Mouse (Mus musculus): Measurements from ENCODE around the gene Ercc1.

The Ercc1 gene

GRCm38 (mm10) chr7:19344237-19344847 is at the start of gene Ercc1:
Gene Ercc1, plus strand, starts transcription at chr7:19344778.
- no peak for DNase-seq

DNA sequence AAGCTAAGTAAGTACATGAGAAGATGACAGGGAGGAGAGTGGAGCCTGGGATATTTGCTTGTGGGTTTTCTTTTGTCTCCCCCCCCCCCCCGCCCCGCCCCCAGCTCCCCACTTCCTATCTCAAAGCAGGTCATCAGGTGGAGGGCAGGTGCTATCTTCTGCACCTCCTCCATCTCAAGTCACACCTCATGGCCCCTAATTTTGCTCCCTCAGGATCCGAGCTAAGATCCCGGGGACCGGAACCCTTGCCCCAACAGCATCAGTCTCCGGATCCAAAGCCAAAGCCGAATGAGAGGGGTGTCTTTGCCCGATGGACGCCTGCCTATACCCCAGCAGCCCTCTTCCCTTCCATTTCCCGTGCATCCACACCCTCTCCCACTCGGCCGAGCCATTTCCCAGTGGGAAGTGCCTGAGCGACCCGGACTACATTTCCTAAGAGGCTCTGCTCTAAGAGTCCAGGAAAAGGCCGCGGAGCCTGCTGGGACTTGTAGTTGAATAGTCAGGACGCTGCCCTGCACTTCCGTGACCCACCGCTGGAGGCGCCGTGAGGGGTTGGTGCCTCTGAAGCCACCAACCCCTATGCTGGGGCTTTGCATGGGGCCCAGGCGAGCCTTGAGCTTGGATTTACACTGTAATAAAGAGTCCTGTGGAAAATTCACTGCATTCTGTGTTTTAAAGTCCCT is 48.9 kb upstream of the Ercc1 start:
- peak; percentile 96 for DNase-seq

GRCm38 (mm10) chr7:19297034-19297433 is 47.5 kb upstream of the Ercc1 start:
- no peak for DNase-seq

DNA sequence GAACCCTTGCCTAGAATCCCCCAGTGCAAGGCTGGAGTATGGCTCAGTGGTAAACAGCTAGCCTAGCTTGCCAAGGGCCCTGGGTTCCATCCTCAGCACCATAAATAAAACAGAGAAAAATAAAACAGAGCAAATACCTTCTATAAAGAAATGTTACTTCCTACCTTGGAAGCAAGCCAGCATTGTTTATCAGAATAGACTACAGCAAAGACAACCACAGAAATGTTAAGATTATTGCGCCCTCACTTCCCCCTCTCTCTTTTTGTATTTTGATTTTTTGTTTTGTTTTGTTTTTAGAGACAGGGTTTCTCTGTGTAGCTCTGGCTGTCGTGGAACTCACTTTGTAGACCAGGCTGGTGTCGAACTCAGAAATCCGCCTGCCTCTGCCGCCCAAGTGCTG is 46.8 kb upstream of the Ercc1 start:
- DNase-seq: no peak

DNA sequence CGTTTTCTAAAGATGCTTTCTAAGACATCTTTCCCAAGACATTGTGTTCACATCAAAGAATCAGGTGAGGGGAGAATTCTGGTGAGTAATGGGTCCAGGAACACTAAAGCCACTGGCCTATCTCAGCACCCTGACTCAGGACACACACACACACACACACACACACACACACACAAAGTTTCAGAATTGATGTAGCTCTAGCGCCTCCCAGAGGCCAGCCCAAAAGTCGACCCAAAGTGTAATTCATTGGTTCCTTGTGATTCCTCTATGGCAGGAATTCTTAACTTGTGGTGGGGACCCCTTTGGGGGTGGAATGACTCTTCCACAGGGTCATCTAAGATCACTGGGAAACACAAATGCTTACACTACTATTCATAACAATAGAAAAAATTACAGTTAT is 45.4 kb upstream of the Ercc1 start:
- peak; percentile 68 for DNase-seq

DNA sequence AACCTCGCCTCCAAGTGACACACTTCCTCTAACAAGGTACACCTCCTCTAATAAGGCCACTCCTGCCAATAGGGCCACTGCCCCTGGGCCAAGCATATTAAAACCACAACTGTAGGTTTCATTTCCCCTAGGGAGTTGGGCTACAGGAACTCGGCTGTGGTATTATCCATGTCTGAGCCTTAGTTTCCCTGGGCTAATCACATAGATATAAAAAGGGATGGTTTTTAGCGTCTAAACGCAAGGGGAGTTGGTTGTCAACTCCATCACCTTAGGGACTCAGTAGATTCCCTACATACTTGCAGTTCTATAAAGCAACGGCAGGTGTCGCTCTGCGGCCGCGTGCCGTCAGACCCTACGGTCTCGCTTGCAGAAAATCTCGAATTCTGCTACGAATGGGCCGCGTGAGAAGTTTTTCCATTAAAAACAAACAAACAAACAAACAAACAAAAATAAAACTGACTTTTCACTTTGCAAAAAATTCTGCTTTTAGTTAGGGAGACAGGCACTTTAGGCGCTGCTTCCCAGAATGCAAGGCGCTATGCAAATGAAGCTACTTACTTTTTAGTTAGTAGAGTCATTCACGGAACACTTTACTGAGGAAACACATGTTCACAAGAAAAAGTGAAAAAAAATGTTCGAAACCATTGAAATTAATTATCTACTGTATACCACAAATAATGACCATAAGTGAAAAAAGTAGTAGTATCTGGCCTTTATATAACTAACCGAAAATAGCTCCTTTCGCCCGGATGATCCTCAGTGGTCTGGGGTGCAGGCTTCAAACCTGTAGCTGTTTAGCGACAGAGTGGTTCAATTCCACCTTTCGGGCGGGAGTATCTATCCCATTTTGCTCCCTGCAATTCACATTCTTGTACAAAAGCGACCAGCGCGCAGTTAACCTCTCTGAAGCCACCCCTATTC is 43.8 kb upstream of the Ercc1 start:
- DNase-seq: peak; percentile 85

- no peak for DNase-seq
These were observed 42.9 kb upstream of the Ercc1 start for GRCm38 (mm10) chr7:19301461-19302263.

- no peak for DNase-seq
These were observed 42.1 kb upstream of the Ercc1 start for GRCm38 (mm10) chr7:19302264-19303045.

DNA sequence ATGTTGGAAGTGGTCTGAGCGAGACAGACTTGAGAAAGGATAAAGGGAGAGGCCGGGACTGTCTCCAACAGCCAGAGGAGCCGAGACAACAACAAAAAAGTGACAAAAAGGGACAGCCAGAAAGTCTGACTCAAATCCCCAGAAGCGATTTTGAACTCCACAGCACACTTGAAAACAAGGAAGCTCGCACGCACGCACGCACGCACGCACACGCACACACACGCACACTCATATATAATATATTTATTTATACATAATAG is 41.6 kb upstream of the Ercc1 start:
- DNase-seq: no peak

- DNase-seq: peak; percentile 85
These were observed 40.8 kb upstream of the Ercc1 start for GRCm38 (mm10) chr7:19303770-19304169.

DNA sequence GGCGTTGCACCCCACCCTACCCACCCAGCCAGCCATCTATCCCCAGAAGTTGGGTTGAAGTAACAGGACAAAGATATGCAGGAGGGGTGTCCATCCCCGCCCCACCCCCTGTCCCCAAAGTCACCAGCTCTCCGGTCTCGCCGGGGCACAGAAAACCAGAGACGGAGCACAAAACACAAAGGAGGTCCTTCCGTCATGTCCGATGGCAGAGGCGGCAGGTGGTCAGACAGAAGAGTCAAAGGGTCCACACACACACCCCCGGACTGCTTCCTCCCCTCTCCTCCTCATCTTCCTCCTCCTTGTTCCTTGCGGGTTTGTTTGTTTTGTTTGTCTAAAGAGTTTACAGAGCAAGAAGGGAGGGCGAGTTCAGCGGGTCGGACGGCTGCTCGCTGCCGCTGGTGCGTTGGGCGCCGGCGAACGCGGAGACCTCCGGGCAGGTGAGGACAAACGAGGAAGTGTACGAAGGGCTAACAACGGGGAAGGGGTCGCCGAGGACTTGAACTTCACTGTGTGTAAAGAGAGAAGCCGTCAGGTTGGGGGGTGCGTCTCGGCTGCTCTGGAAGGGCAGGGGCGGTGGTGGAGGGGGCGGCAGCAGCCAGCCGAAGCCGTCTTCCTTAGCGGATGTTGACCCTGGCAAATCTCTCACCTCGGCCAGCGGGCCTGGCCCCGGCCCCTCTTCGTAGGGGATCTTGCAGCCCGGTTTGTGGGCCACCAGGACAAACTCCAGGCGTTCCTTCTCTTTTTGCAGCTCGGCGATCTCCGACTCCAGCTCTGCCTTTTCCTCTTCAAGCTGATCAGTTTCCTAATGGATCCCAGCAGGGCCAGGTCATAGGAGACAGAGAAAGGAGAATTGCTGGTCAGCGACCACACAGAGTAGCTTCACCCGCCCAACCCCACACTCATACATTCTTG is 39.8 kb upstream of the Ercc1 start:
- peak; percentile 18 for DNase-seq

GRCm38 (mm10) chr7:19305413-19305735 is 39.2 kb upstream of the Ercc1 start:
- DNase-seq: no peak

DNA sequence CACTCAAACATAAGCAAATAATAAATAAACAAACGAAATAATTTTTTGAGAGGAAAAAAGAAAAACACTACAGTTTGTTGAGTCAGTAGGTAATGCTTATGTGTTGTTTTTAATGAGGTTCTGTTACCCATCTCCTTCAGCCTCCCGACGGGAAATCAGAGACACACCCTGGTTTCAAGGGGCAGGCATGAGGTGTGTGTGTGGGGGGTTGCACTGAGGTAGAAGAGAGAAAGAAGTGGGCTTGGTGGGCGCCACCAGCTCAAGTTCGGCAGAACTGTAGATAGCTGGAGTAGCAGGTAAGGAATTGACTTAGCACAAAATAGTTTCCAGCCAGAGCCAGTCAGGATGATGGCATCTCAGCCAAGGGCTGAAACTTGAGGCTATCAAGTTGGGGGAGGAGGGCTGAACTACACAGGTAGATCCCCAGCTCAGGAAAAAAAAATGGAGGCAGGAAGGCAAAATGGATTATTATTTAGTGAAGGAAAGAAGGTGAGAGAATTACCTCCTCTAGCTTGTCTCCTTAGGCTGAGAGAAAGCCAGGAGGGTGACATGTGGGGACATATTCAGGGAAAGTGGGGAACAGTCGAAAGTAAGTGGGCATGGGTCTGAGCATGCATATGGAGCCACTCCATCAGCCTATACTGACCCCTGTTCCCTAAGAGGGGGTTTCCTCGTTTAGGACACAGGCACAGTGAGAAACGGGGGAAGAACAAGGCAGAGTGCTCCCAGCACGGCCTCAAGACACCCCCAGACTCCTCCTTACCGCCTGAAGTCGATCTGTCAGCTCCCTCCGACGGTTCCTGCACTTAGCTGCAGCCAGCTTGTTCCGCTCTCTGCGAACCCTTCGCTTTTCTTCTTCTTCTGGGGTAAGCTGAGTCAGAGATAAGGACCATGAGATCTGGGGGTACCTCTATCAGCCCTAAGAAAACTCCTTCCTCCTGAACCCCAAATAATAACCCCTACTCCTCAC is 38.5 kb upstream of the Ercc1 start:
- DNase-seq: no peak

- DNase-seq: no peak
These were observed 37.5 kb upstream of the Ercc1 start for GRCm38 (mm10) chr7:19306819-19307738.

- DNase-seq: peak; percentile 80
These were observed 36.7 kb upstream of the Ercc1 start for GRCm38 (mm10) chr7:19307739-19308453.

DNA sequence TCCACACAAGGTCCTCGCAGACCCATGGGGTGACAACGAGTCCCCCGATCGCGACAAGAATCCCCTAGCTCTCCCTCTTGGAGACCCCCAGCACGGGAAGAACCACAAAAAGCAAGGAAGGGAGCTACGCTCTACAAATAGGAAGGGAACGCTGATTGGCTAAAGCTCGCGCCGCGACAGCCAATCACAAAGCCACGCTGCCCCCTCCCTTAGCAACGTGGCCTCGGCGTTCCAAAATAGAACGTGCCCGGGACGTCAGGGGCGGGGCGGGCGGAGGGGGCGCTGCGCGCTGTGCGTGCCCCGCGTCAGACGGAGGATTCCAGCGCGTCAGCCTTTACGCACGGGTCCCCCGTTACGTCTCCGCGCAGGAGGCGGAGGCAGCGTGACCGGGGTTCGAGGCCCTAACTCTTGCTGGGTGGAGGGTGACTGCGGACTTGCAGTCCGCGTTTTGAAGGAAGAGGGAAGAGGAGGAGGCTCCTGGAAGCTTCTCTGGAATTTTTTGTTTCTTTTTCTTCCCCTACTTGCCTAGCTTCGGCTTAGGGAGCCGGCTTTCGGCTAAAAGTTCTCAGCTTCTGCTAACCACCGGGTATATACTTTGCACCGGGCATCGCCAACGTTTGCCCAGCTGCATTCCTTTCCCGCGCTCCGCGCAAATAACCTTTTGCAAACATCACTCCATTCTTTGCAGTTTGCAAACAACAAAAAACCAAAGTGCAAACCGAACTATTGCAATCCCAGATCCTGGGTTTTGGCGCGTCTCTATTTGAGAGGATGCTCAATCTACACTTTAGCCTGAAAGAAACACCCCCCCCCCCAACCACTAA is 35.9 kb upstream of the Ercc1 start:
- DNase-seq: peak; percentile 98

DNA sequence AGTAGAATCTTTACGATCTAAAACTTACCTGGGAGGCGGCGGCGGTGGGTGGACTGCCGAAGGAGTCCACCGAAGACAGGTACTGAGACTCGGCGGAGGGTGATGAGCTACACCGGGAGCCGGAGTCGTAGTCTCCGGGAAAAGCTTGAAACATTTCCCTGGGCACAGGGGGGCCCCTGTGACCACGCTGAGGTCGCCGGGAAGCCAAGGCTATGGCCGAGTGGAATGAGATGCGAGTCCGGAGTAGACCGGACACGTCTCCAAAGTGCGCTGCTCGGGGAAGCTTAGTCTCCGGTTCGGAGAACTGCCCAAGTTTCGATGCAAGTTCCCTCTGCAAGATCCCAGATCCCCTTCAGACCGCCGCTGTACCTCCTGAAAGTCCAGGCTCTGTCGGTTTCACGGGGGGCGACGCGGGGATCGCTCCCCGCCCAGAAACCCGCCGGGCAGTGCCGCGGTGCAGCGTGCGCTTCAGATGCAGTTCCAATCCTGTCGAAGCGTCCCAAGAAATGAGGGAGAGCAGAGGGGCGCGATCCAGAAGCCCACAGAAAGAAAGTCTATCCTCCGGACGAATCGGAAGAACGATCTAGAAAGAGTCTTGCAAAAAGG is 35.2 kb upstream of the Ercc1 start:
- no peak for DNase-seq
